Mouse (Mus musculus): ENCODE measurements at regions not wholly inside any gene's neighbourhood (a gene's known extent, or its start where the extent isn't known, plus 50 kb on each side); places are given as distances from the start of the nearest gene placed in this dataset.
"Not testable (repeated sequence)": the region's sequence is repeated elsewhere in the genome, so short reads cannot be mapped to it uniquely, and the experiment has no call there.

- 92% methylated on average over 1 of the region's 1 CpGs for whole genome bisulfite sequencing
- H3K27ac ChIP-seq = no peak overlapping the region
- no peaks in the 10 kb centered on the region; the same call in 1 of the 2 replicates for H3K9me3 ChIP-seq
- H3K4me2 ChIP-seq = no peak overlapping the region
- H3K27me3 ChIP-seq = no peaks in the 10 kb centered on the region
- no peak overlapping the region for H3K4me3 ChIP-seq
- no peak for ATAC-seq (ENCODE audit: insufficient number of reproducible peaks, insufficient read depth, low FRiP score, low TSS enrichment, low read depth)
- H3K36me3 ChIP-seq = no peaks in the 10 kb centered on the region
- H3K9ac ChIP-seq = no peak overlapping the region
- H3K4me1 ChIP-seq = no peaks in the 10 kb centered on the region
These were observed 82.3 kb upstream of the Adtrp start for GRCm38 (mm10) chr13:41929768-41930167.

GRCm38 (mm10) chr13:41925851-41926250, 78.4 kb upstream of the Adtrp start:
- H3K4me3 ChIP-seq; H3K36me3 ChIP-seq; H3K9me3 ChIP-seq; H3K4me2 ChIP-seq; H3K9ac ChIP-seq; H3K27ac ChIP-seq; H3K27me3 ChIP-seq; H3K4me1 ChIP-seq; ATAC-seq (ENCODE audit: insufficient number of reproducible peaks, insufficient read depth, low FRiP score, low TSS enrichment, low read depth): not testable (repeated sequence)
- WGBS = 76% methylated on average over 2 of the region's 2 CpGs

- Histone ChIP-seq H3K9ac (no peak overlapping the region), H3K36me3 (no peaks in the 10 kb centered on the region), H3K4me1 (no peaks in the 10 kb centered on the region), H3K9me3 (no peaks in the 10 kb centered on the region), H3K4me3 (no peak overlapping the region), H3K27me3 (no peaks in the 10 kb centered on the region), H3K4me2 (no peak overlapping the region), H3K27ac (no peak overlapping the region)
- 55% methylated on average over 2 of the region's 2 CpGs for WGBS
- no peak for ATAC-seq (ENCODE audit: insufficient number of reproducible peaks, insufficient read depth, low FRiP score, low TSS enrichment, low read depth)
These were observed 77.7 kb upstream of the Adtrp start for GRCm38 (mm10) chr13:41925211-41925610.

DNA sequence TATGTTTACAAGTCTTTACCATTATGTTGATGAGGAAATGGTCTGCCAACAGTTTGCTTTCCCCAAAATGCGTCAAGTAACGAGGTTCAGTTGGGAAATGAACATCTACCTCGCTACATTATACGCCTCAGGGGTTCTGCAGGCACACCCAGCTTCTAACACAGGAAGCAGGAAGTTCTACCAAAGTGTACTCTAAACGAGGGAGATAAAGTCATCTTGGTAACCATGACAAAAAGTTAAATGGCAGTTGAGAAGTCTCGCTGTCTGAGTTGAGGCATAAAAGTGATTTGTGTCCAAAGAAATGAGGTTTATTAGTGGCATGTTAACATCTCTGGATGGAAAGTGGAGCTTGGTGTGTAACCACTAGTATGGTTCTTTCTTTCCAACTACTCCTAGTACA, 73.7 kb upstream of the Adtrp start:
- Histone ChIP-seq H3K4me2 (no peak overlapping the region), H3K36me3 (no peaks in the 10 kb centered on the region), H3K9ac (no peak overlapping the region), H3K27me3 (no peaks in the 10 kb centered on the region), H3K9me3 (no peaks in the 10 kb centered on the region), H3K4me3 (no peak overlapping the region), H3K4me1 (no peaks in the 10 kb centered on the region), H3K27ac (no peak overlapping the region)
- WGBS = 80% methylated on average over 6 of the region's 6 CpGs
- ATAC-seq (ENCODE audit: insufficient number of reproducible peaks, insufficient read depth, low FRiP score, low TSS enrichment, low read depth) = no peak

DNA sequence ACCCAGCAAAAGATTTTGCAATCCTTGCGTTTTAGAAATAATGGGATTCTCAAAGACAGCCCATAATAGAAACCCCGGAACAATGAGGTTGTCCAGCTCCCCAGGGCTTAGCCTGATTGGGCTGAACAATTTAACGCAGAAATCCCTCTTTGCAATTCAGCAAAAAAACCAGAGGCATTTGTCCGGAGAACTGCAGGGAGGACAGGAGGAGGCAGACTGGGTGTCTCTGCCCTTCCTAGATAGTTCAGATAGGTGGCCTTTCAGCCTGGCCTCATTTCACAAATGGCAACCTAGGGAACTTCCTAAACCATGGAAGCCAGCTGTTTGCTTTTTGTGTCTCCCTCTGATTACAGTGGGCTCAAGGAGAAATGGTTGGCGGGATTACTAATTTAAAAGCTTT, 71.0 kb upstream of the Adtrp start:
- H3K27ac ChIP-seq = no peak overlapping the region
- no peaks in the 10 kb centered on the region for H3K27me3 ChIP-seq
- no peaks in the 10 kb centered on the region for H3K9me3 ChIP-seq
- no peak for ATAC-seq (ENCODE audit: insufficient number of reproducible peaks, insufficient read depth, low FRiP score, low TSS enrichment, low read depth)
- 23% methylated on average over 5 of the region's 5 CpGs for WGBS
- H3K4me2 ChIP-seq = no peak overlapping the region
- no peaks in the 10 kb centered on the region for H3K4me1 ChIP-seq
- H3K9ac ChIP-seq = no peak overlapping the region
- no peaks in the 10 kb centered on the region for H3K36me3 ChIP-seq
- no peak overlapping the region for H3K4me3 ChIP-seq

- H3K9me3 ChIP-seq; H3K9ac ChIP-seq; H3K27me3 ChIP-seq; H3K4me1 ChIP-seq; ATAC-seq (ENCODE audit: insufficient number of reproducible peaks, insufficient read depth, low FRiP score, low TSS enrichment, low read depth); H3K4me2 ChIP-seq; H3K36me3 ChIP-seq; H3K27ac ChIP-seq; H3K4me3 ChIP-seq: not testable (repeated sequence)
- 91% methylated on average over 9 of the region's 9 CpGs for WGBS
These were observed 68.3 kb upstream of the Adtrp start for GRCm38 (mm10) chr13:41915816-41916215.

GRCm38 (mm10) chr13:41910736-41911135, 63.3 kb upstream of the Adtrp start:
- WGBS = 61% methylated on average over 3 of the region's 3 CpGs
- H3K27me3 ChIP-seq = no peaks in the 10 kb centered on the region
- no peak for ATAC-seq (ENCODE audit: insufficient number of reproducible peaks, insufficient read depth, low FRiP score, low TSS enrichment, low read depth)

GRCm38 (mm10) chr13:41910236-41910635, 62.8 kb upstream of the Adtrp start:
- WGBS = 82% methylated on average over 10 of the region's 10 CpGs
- Histone ChIP-seq H3K4me1 (no peaks in the 10 kb centered on the region), H3K36me3 (no peaks in the 10 kb centered on the region), H3K9ac (no peak overlapping the region), H3K4me3 (no peak overlapping the region), H3K27ac (no peak overlapping the region), H3K4me2 (no peak overlapping the region), H3K27me3 (no peaks in the 10 kb centered on the region), H3K9me3 (no peaks in the 10 kb centered on the region)
- no peak for ATAC-seq (ENCODE audit: insufficient number of reproducible peaks, insufficient read depth, low FRiP score, low TSS enrichment, low read depth)

More at GRCm38 (mm10) chr13:41910736-41911135, 63.3 kb upstream of the Adtrp start:
- Histone ChIP-seq H3K9me3 (no peaks in the 10 kb centered on the region), H3K4me1 (no peaks in the 10 kb centered on the region), H3K36me3 (no peaks in the 10 kb centered on the region), H3K4me3 (no peak overlapping the region), H3K27ac (no peak overlapping the region), H3K9ac (no peak overlapping the region), H3K4me2 (no peak overlapping the region)

GRCm38 (mm10) chr13:41907027-41907426, 59.5 kb upstream of the Adtrp start:
- H3K4me2 ChIP-seq = no peak overlapping the region
- H3K27ac ChIP-seq = no peak overlapping the region
- H3K4me1 ChIP-seq = no peaks in the 10 kb centered on the region
- H3K9ac ChIP-seq = no peak overlapping the region
- no peak overlapping the region for H3K4me3 ChIP-seq
- H3K36me3 ChIP-seq = no peaks in the 10 kb centered on the region
- WGBS = 90% methylated on average over 2 of the region's 2 CpGs
- no peaks in the 10 kb centered on the region for H3K27me3 ChIP-seq
- no peak for ATAC-seq (ENCODE audit: insufficient number of reproducible peaks, insufficient read depth, low FRiP score, low TSS enrichment, low read depth)
- no peaks in the 10 kb centered on the region for H3K9me3 ChIP-seq

- no peak overlapping the region for H3K4me3 ChIP-seq
- no peak overlapping the region for H3K27ac ChIP-seq
- no peaks in the 10 kb centered on the region for H3K27me3 ChIP-seq
- no peaks in the 10 kb centered on the region for H3K9me3 ChIP-seq
- H3K4me2 ChIP-seq = no peak overlapping the region
- no peaks in the 10 kb centered on the region for H3K4me1 ChIP-seq
- H3K9ac ChIP-seq = no peak overlapping the region
- no peaks in the 10 kb centered on the region for H3K36me3 ChIP-seq
- no peak for ATAC-seq (ENCODE audit: insufficient number of reproducible peaks, insufficient read depth, low FRiP score, low TSS enrichment, low read depth)
These were observed 55.8 kb upstream of the Adtrp start for GRCm38 (mm10) chr13:41903286-41903685.

DNA sequence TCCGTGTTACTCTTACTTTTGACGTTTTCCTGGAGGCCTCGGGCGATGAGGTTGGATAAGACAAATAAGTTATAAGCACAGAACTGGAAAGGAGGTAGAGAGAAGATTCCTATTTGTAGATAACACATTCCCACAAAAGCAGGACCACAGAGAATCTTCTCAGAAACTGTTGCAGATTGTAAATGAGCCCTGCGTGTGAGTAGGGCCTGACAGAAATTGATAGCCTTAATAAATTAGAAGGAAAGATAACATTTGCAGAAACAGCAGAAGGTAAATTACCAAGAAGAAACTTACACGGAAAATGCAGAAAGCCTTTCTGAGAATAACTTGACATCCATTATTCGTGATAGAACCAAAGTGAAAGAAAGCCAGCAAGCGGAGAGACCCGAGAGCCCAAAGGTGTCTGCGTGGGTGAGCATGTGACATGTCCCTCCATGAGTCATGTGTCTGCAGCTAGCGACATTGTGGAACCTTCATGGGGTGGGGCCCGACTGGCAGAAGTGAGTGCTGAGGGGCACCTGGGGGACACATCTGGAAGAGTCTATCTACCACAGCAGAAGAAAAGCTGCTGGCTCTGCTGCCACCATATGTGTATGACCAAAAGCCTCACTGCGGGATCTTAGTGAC, 52.5 kb upstream of the Adtrp start:
- WGBS = 87% methylated on average over 13 of the region's 13 CpGs

GRCm38 (mm10) chr13:41899281-41899680, 51.8 kb upstream of the Adtrp start:
- 72% methylated on average over 7 of the region's 7 CpGs for WGBS
- Histone ChIP-seq H3K4me2 (no peak overlapping the region), H3K9me3 (no peaks in the 10 kb centered on the region)

More for the DNA sequence above, 52.5 kb upstream of the Adtrp start:
- no peak for ATAC-seq (ENCODE audit: insufficient number of reproducible peaks, insufficient read depth, low FRiP score, low TSS enrichment, low read depth)
- H3K4me2 ChIP-seq = no peak overlapping the region
- H3K9me3 ChIP-seq = no peaks in the 10 kb centered on the region
- no peaks in the 10 kb centered on the region for H3K4me1 ChIP-seq
- no peak overlapping the region for H3K9ac ChIP-seq
- no peaks in the 10 kb centered on the region for H3K27me3 ChIP-seq
- no peak overlapping the region for H3K4me3 ChIP-seq
- H3K27ac ChIP-seq = no peak overlapping the region
- H3K36me3 ChIP-seq = no peaks in the 10 kb centered on the region

More at GRCm38 (mm10) chr13:41899281-41899680, 51.8 kb upstream of the Adtrp start:
- Histone ChIP-seq H3K9ac (no peak overlapping the region), H3K4me1 (no peaks in the 10 kb centered on the region), H3K36me3 (no peaks in the 10 kb centered on the region), H3K27me3 (no peaks in the 10 kb centered on the region), H3K27ac (no peak overlapping the region), H3K4me3 (no peak overlapping the region)
- ATAC-seq (ENCODE audit: insufficient number of reproducible peaks, insufficient read depth, low FRiP score, low TSS enrichment, low read depth) = no peak
